Mouse (Mus musculus): ENCODE data around the gene Hnf4a.

The Hnf4a gene

GRCm38 (mm10) chr2:163491351-163491750 is 15.3 kb upstream of the Hnf4a start:
- DNase-seq (ENCODE audit: low spot score), result no peak

DNA sequence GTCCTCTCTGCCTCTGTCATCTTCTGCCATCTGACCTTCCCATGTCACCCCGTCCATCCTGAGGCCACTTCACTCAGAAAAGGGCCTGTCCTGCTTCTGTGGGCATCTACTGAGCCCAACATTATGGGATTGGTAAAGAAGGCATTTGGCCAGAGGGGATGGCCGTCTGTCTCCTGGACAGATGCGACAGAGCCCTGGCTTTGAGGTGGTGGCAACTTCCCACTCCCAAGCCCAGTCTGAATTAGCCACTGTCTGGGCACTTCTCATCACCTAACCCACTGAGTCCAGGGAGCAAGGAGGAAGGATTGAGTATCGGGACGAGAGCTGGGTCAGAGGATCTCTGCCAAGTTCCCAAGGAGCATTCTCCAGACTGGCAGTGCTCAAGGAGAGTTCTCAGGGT is 14.6 kb upstream of the Hnf4a start, which contains the start of gene R3hdml:
R3hdml (plus strand) TSS at position 301 of the 400 bp plus-strand sequence.
- no peak for DNase-seq (ENCODE audit: low spot score)

GRCm38 (mm10) chr2:163493031-163493430 is 13.6 kb upstream of the Hnf4a start:
- no peak for DNase-seq (ENCODE audit: low spot score)

DNA sequence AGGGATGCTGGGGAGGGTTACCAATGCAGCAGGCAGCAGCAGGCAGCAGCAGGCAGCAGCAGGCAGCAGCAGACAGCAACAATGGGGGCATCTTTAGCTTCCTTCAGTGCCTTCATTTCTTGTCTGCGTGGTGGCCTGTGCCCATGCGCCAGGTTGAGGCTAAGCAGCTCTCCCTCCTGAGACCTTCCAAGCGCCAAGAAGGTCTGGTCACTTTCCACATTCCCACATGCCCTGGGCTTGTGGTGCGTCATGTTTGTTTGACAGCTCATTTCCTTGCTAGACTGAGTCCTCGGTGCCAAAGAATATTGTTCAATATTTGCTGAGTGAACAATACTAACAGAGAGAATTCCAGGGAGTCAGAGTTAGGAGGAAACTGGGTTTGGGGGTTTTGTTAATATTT is 12.6 kb upstream of the Hnf4a start:
- DNase-seq (ENCODE audit: low spot score), result no peak

- DNase-seq (ENCODE audit: low spot score), result no peak
Measured at GRCm38 (mm10) chr2:163494456-163494855, 12.2 kb upstream of the Hnf4a start.

DNA sequence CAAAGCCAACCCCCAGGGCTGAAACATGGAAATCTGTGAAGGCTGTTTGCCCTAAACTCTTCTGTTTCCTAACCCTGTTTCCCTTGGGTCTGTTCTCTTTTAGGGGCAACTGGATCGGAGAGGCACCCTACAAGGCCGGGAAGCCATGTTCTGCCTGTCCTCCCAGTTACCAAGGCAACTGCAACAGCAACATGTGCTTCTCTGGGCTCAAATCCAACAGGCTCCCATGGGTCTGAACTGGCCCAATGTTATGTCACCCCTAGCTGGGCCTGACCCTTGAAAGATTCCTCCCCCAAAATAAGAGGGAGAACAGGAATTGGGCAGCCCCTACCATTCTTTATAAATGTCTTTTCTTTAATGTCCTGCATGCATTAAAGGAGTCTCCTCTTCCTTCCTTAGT is 4.4 kb upstream of the Hnf4a start:
- DNase-seq (ENCODE audit: low spot score), result no peak

DNA sequence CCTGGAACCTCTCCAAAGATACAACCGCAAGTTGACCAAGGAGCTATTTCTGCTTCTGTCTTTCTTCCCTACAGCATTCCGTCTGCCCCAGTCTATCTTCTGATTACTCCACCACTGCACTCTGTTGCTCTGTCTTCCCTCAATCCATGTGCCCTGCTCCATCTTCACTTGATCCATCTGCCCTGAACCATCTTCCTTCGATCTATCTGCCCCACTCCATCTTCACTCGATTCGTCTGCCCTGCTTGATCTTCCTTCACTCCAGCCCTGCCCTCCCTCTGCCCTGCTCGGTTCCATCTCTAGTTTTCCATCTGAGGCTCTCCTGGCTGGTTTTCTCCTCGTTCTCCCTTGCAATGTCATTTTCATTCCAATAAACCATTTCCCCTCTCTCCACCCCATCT is 3.4 kb upstream of the Hnf4a start:
- DNase-seq (ENCODE audit: low spot score), result no peak

- no peak for DNase-seq (ENCODE audit: low spot score)
Measured at GRCm38 (mm10) chr2:163525761-163526243, 19.2 kb downstream of the Hnf4a start.

GRCm38 (mm10) chr2:163527497-163527896 is 20.9 kb downstream of the Hnf4a start:
- no peak for DNase-seq (ENCODE audit: low spot score)

- no peak for DNase-seq (ENCODE audit: low spot score)
Measured at GRCm38 (mm10) chr2:163530418-163530817, 23.8 kb downstream of the Hnf4a start.

DNA sequence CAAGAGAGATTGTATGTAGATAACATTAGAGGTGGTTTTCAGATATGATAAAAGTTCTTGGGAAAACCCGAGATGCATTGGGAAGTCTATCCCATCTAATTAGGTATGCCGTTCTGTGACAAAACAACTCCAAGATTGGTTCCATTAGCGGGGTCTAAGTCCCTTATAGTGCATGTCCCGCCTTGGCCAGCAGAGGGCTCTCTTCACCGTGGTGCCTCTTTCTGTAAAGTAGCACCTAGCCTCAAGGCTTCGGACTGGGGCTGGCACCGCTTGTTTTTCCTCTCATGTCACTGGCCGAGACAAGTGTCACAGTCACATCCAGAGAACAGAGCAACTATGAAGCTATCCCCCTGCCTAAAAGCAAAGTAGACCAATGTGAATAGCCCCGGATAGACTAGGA is 25.3 kb downstream of the Hnf4a start:
- DNase-seq (ENCODE audit: low spot score), result peak; percentile 92

GRCm38 (mm10) chr2:163533226-163533625 is 26.6 kb downstream of the Hnf4a start:
- no peak for DNase-seq (ENCODE audit: low spot score)

GRCm38 (mm10) chr2:163534958-163535524 is 28.4 kb downstream of the Hnf4a start:
- peak; percentile 95 for DNase-seq (ENCODE audit: low spot score)

DNA sequence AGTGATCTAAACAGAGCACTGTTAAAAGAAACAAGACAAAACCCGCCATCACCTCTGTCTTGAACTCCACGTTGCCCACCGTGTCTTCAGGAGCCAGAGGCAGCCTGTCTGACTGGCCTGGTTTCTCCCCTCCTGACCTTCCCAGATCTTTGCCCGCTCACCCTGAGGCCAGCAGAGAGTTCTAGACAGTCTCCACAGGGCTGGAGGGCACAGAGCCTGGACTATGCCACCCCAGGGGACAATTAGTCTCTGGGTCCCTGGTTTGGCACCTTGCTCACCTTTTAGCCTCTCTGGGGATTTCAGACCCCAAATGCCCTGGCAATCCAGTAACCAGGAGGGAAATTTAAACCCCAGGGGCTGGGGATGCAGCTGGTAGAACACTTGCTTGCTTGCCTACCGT is 30.8 kb downstream of the Hnf4a start:
- DNase-seq (ENCODE audit: low spot score), result no peak

- DNase-seq (ENCODE audit: low spot score), result no peak
Measured at GRCm38 (mm10) chr2:163538410-163538809, 31.8 kb downstream of the Hnf4a start.

- no peak for DNase-seq (ENCODE audit: low spot score)
Measured at GRCm38 (mm10) chr2:163539321-163540040, 32.9 kb downstream of the Hnf4a start.

DNA sequence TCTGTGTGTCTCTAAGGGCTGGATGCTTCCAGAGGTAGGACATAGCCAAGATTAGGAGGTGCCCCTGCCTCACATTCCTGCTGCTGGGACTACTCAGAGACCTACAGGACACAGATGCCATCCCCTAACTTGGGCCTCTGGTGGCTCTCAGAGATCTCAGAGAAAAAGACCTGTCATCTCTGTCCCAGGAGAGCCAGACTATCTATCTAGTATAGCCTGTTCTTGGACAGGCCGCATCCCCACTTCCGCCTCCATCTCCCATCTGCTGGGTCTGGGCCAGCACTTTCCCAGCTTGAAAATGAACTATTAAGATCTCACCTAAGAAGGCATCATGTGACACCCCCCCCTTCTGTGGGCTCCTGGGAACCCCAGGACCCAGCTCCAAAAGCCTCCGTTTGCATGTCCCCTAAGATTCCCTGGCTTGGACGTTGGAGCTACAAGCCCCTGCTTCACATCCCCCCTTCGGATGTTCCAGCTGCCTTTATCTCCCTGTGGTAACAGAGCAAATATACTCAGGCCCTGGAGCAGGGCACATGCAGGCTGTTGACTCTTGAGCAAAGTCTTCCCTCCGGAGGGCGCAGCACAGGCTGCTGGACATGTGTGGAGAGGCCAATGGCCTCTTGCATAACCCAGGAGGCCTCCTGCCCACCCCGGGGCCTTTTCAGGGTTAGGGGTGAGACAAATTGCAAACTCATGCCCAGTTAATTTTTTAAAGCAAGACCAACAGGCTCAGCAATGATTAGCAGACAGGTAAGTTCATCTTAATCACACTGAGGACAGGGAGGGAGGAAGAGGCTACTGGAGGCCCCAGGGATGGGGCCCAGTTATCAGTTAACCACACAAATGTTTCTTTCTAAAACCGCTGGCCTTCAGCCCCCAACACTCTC is 33.9 kb downstream of the Hnf4a start:
- DNase-seq (ENCODE audit: low spot score), result no peak

DNA sequence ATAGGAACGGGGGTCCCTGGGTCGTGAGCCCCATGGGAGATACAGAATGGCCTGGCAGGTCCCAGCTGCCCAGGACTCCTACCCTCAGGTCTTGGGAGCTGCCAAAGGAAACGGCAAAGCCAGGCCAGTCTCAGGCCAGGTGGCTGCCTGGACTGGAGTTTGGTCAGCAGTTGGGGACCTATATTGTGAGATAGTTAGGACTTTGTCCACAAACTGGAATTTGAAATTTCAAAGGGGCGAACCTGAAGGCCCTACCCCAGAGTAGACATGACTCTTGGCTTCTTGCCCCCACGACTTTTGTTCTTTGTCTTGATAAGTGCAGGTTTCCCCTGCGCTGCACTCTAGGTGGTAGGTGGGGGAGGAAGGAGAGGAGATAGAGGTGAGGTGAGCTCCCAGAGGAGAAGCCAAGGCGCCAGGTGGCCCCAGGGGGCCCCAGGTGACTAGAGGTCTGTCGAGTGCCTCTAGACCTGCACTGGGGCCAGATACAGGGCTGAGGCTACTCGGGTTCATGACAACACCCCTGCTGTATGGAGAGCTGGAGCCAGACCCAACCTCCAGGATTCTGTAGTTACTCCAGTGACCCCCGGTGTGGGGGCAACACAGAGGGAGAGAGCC is 35.1 kb downstream of the Hnf4a start:
- no peak for DNase-seq (ENCODE audit: low spot score)

DNA sequence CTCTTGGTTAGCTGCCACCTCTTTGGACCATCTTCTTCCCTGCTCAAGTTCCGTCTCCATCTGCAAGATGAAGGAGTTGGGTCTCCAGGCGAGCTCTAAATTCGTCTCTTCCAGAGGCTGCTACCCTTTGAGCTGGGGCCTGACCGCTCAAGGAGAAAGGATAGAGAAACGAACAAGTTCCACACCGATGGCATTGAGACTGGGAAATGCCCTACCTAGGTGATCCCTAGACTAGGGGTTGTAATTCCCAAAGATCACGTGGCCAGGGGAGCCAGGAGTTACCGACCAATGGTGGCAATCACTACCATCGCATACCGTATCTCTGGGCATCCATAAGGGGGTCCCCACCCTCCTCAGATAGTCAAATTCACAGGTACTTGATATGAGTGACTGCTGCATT is 36.1 kb downstream of the Hnf4a start:
- no peak for DNase-seq (ENCODE audit: low spot score)

DNA sequence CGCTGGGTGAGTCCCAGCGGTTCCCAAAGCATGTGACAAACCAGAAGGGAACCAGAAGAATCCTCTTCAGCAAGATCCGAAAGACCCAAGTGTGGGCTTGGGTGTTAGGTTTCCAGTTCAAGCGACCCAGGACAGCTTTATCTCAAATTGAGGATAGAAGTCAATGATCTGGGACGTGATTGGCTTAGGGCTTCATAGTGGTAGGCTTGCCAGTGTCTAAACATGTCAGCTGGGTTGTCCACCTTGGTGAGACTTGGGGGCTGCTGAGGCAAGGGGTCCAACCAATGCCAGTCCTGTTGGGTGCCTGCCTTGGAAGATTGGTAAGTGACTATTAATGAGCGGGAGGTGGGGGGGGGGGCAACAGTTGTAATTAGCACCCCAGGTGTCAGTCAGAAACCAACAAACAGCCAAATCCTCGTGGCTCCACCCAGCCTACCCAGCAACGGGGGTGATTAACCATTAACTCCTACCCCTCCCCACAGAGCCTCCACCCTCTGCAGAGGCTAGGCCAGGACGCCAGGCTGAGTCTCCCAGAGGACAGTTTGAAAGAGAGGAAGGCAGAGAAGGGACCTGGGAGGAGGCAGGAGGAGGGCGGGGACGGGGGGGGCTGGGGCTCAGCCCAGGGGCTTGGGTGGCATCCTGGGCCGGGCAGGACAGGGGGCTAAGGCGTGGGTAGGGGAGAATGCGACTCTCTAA is 40.2 kb downstream of the Hnf4a start:
- DNase-seq (ENCODE audit: low spot score), result no peak

GRCm38 (mm10) chr2:163548822-163549221 is 42.2 kb downstream of the Hnf4a start:
- no peak for DNase-seq (ENCODE audit: low spot score)

DNA sequence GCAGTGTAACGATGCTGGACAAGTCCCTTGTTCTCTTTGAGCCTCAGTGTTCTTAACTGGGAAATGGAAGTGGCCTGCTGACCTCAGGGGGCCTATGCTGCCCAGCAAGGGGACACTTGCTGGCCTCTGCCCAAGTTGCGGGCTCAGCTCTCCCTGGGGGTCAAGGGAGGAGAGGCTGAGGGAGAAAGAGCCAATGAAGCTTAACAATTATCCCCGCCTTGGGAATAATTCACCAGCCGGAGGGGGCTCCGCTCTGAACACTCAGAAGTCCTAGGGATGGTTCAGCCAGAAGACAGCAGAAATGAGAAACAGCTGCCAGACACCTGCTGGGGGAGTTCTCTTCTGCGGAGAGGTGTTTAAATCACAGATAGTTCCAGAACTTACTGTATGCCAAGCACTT is 43.2 kb downstream of the Hnf4a start:
- DNase-seq (ENCODE audit: low spot score), result peak; percentile 11
